Mouse (Mus musculus) C3H10T1/2 (cell line): ENCODE measurements around the gene Clcn1. TPM values are rescaled to one million over a fixed set of nuclear protein-coding genes. Genes with fewer than 3 reads are reported as not detected.

Experiments used
- polyA plus RNA-seq, 2 experiments: library from polyadenylated mRNA; unstranded; fragments of >200 nt; fragmentation: generic; extraction: Trizol; gene quantifications; one replicate each; pipeline ENCODE4 v1.2.1; 2012; ENCODE audit warnings: missing spikeins in 2 of 2

Gene Clcn1
- under 1 TPM; 0.26 to 0.51 TPM for polyA plus RNA-seq

DNA sequence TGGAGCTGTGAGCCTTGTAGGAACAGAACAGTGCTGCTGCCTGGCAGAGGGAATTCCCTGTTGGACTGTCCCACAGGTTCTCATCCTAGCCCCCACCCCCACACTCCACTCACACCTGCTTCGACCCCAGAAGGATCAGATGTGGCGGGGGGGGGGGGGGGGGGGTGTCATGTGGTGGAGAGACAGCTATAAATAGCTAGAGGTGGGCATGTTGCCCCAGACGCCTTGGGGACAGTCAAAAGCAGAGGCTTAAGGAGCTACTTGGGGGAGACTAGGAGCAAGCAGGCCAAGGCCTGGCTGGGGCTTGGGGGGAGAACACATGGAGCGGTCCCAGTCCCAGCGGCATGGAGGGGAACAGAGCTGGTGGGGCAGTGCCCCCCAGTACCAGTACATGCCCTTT lies at the start of gene Clcn1:
Gene Clcn1, plus strand, starts transcription at position 238 of the 400 bp plus-strand sequence.

DNA sequence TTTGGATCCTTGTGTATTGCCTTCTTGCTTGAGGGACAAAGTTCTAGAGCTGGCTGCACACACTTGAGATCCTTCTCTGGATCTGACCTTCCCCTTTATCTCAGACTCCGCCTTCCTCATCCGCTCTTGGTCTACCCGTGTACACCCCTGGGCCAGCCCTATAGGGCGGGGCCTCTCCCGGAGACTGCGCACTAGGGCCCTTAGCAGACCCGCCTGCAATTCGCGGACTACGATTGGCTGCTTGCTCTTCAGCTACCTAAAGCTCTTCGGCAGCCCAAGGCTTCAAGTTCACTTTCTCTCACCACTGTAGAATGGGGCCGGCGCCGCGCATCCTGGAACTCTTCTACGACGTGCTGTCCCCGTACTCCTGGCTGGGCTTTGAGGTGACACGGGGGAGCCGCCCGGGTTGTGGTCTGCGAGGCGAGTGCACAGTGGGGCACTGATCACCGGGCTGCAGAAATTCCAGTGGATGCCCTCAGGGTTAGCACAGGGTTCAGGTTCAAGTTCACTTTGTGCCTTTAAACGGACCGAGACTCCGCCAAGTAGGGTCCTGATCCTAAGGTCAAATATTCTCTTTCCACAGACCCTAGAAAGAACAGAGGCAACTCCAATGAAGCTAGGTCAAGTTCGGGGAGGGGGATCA lies 40.7 kb upstream of the Clcn1 start, which contains the start of gene Gstk1:
Gene Gstk1, plus strand, starts transcription at position 225 of the 643 bp plus-strand sequence.

DNA sequence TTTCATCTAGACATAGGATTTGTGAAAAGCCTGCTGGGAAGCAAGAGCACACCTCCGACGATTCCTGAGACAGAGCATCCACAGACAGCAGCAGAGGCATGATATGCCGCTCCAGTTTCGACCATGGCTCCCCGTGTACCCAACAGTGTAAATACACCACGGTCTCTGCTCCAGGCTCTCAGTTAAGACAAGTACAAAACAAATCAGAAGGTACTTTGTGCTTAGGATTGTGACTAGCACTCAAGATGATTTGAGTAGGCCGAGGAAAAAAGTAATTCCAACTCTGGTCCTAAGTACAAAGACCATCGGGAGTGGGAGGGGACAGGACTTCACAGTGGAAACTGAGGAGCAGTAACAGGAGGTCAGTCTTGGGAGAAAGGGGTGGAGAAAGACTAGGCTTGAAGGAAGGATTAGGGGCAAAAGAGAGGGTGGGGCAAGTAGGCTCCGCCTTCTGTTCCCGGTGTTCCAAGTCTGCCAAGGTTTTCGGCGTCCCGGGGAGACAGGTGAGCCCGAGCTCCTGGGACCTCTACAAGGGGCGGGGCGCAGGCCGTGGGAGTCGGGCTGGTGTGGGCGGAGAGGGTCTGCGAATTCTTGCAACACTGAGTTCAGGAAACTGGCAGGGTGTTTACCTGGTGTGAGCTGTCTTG lies 24.8 kb upstream of the Clcn1 start, which contains the start of gene Tmem139:
Gene Tmem139, plus strand, starts transcription at position 447 of the 647 bp plus-strand sequence.

DNA sequence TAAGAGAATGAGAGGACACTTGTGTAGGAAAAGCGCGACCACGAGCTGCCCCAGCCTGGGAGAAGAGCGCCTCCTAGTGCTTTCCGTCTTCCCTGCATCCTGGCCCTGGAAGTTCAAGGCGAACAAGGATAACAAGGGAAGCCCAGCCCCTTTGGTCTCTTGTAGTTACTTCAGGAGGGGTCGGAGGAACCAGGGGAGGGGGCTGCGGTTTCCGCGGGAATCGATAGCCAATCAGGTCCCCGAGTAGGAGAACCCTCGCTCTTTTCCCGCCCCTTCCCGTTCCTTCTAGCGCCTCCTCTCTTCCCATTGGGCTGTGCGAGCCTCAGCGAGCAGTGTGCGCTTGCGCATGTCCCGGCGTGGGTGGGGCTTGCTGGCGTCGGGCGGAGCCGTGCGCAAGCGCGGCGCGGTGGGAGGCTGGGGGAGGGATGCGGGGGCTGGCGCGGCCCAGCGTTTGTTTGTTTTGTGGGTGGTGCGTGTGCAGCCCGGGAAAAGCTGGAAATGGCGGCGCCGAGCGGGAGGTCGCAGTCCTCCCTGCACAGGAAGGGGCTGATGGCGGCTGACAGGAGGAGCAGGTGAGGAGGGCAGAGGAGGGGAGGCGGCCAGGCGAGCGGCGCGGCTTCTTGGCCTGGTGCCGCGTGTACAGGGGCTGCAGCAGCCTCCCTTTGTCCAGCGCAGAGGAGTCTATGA lies 21.7 kb upstream of the Clcn1 start, which contains the start of gene Casp2:
Gene Casp2, plus strand, starts transcription at position 360 of the 687 bp plus-strand sequence.

DNA sequence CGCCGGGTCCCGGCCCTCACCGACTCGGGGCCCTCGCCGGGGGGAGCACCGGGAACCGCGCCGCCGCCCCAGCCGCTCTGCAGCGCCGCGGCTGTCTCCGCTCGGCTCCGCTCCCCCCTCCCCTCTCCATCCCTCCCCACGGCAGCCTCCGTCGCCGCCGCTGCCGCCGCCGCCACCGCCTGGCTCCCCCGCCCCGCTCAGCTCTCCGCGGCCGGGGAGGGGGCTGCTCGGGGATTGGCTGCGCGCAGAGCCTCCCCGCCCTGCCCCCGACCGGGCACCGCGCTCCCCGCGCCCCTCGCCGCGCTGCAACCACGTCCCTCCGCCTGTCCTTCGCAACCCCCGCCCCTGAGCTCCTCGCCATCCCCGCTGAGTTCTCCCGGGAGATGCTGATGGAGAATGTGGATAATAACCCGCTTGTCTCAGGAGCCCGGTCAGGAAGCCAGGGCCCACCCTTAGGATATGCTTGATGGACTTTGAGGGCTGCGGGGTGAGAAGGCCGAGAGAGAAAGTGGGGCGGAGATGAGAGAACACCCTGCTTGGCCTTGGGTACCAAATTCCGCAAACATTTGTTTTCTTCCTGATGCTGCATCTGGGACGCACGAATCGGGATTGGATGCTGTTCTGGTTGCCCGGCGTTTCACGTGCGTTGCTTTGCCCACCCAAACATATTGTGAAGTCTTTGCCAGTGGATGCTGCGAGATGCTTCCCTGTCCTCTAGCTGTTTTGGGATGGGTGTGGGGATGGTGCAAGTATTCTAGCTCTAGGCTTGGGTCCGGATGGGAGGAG lies 38.2 kb downstream of the Clcn1 start, which contains the start of gene Fam131b:
Gene Fam131b, minus strand, starts transcription at position 162 of the 786 bp plus-strand sequence.

DNA sequence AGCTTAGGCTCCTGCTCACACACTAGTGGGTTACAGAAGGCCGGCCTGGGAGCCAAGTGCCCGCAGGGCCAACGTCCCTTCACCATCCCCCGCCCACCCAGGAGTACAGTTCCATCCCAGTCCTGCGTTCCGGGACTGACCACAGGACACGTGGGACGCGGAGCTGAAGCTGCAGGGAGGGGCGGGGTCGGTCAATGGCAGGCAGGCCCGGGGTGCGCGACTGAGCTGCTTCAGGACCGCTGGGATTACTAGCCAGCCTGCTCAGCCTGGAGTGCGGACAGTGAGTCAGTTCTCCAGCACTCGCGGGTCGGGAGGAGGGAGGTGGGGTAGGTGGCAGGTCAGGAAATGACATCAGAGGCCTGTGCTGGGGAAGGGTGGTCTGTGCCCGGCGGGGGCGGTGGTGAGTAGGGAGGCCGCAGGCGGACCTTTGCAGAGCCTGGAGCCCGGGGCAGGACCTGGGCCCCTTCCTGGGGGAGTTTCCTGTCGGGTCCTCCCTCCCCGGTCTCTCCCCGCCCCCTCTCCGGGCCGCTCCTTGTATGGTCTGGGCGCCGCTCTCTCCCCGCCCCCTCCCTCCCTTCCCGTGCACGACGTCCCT lies 63.0 kb downstream of the Clcn1 start, which contains the start of gene Zyx:
Gene Zyx, plus strand, starts transcription at position 205 of the 595 bp plus-strand sequence.

Other genes starting within 250 kb of the Clcn1 start
- gene Sva, start 248.3 kb upstream of the Clcn1 start, polyA plus RNA-seq: not detected
- gene Tas2r139, start 145.7 kb upstream of the Clcn1 start, polyA plus RNA-seq: not detected
- under 1 TPM in 1 of 2 experiments, not detected in 1; 0.05 TPM for gene Tas2r144, start 71.4 kb upstream of the Clcn1 start, polyA plus RNA-seq
- gene Gstk1, start 40.8 kb upstream of the Clcn1 start, polyA plus RNA-seq: not detected
- gene Tmem139, start 24.7 kb upstream of the Clcn1 start, polyA plus RNA-seq: under 1 TPM; 0.02 to 0.05 TPM
- gene Casp2, start 21.7 kb upstream of the Clcn1 start, polyA plus RNA-seq: 1 to 10 TPM; 1.8 to 8.5 TPM
- 10 to 100 TPM in 1 of 2 experiments, 1 to 10 TPM in 1; 7.5 to 13.9 TPM for gene Fam131b, start 38.0 kb downstream of the Clcn1 start, polyA plus RNA-seq
- 100 to 1,000 TPM; 273 to 364 TPM for gene Zyx, start 62.9 kb downstream of the Clcn1 start, polyA plus RNA-seq
- gene Epha1, start 86.6 kb downstream of the Clcn1 start, polyA plus RNA-seq: under 1 TPM; 0.09 to 0.54 TPM
- gene Tas2r143, start 113.6 kb downstream of the Clcn1 start, polyA plus RNA-seq: under 1 TPM in 1 of 2 experiments, not detected in 1; 0.05 TPM
- not detected for gene Tas2r135, start 118.7 kb downstream of the Clcn1 start, polyA plus RNA-seq
- under 1 TPM in 1 of 2 experiments, not detected in 1; 0.09 TPM for gene Tas2r126, start 147.8 kb downstream of the Clcn1 start, polyA plus RNA-seq
- gene Olfr458, start 178.5 kb downstream of the Clcn1 start, polyA plus RNA-seq: not detected
- under 1 TPM in 1 of 2 experiments, not detected in 1; 0.04 TPM for gene Olfr457, start 189.7 kb downstream of the Clcn1 start, polyA plus RNA-seq
- gene Olfr456, start 200.5 kb downstream of the Clcn1 start, polyA plus RNA-seq: under 1 TPM in 1 of 2 experiments, not detected in 1; 0.06 TPM